9 mouse cellular contexts compared by ENCODE assay signal in the genomic region with DNA sequence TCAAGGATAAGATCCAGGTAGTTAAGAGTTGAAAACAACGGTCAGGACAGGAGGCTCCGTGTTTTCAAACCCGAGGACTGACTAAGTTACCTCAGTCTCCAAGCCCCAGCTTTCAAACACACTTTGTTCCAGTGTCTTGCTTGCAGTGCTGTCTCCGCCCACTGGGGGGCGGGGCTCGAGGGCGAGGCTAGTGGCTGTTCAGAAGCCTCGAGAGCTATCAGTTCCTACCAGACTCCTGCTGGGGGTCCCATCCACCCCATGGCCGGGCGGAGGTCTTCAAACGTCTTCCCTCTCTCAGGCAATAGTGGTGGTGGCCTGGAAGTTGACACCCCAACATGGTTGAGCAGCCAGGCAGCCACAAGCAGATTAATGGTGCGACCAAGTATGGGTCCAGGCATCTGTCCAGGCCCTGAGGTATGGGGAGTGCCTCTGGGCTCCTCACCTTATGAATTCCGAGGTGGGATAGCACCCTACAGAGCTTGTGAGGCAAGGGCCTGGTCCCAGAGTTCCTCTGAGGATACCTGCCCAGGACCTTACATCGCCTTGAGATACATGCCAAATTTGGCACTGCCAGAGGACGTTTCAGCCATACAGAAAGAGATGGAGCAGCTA. TPM values are rescaled to one million over a fixed set of nuclear protein-coding genes. Genes with fewer than 3 reads are reported as not detected.
DNase-seq lines count a peak whose midpoint lies in the region; ATAC-seq and TF ChIP-seq lines count a peak whose summit lies in the region.
"Had no signal": no experiment of that assay in that cellular context is flagged by ENCODE, and none has a peak within 500 bp of the region (broad histone marks: within the 10 kb centered on the region; RNA-seq: fewer than 3 reads in every experiment).

Gene Pou5f2 (plus strand): TSS at position 220 of the 612 bp plus-strand sequence.

- no peak within 1 kb of the TSS for H3K9ac ChIP-seq in lung, embryonic 14.5 days
- no peak within 1 kb of the TSS for H3K9ac ChIP-seq in embryonic facial prominence, embryonic 13.5 days

- H3K4me2 ChIP-seq in lung, embryonic 14.5 days: no peak within 1 kb of the TSS
- H3K4me2 ChIP-seq in embryonic facial prominence, embryonic 13.5 days: no peak within 1 kb of the TSS

- H3K36me3 ChIP-seq in lung, embryonic 14.5 days (ENCODE audit: insufficient read depth): no peaks in the 10 kb centered on the region
- peaks cover 8% of the 10 kb centered on the region; the same call in 1 of the 2 replicates for H3K36me3 ChIP-seq in embryonic facial prominence, embryonic 13.5 days

- no peak for ATAC-seq in lung, embryonic 14.5 days (ENCODE audit: insufficient read depth)
- 0 out of 2 replicates have a peak, but pooled peaks have one; percentile 59 for ATAC-seq in embryonic facial prominence, embryonic 13.5 days (ENCODE audit: insufficient number of reproducible peaks, insufficient read depth, low FRiP score, low TSS enrichment, low read depth)

- WGBS in lung, embryonic 14.5 days: 52% methylated on average over 15 of the region's 15 CpGs
- WGBS in embryonic facial prominence, embryonic 13.5 days: 64% methylated on average over 15 of the region's 15 CpGs

- intact Hi-C loops in heart, postnatal 25 days (cut with DNase I): no loop called here

- H3K9me3 ChIP-seq in lung, embryonic 14.5 days (ENCODE audit: low read depth, low read length): no peaks in the 10 kb centered on the region
- no peaks in the 10 kb centered on the region for H3K9me3 ChIP-seq in embryonic facial prominence, embryonic 13.5 days

- DNase-seq in adrenal gland, postnatal 10 days: peak; percentile 28
- DNase-seq in adrenal gland, postnatal 36 days: no peak
- peak; percentile 24 for DNase-seq in lung, embryonic 14.5 days
- no peak for DNase-seq in lung, postnatal 25 days (ENCODE audit: low spot score)
- peak; percentile 4 for DNase-seq in naive thymus-derived CD4-positive, alpha-beta T cell, adult 2 months (ENCODE audit: low read depth)
- no peak for DNase-seq in yolk sac, embryonic 10.5 days (ENCODE audit: low spot score)
- no peak for DNase-seq in heart, postnatal 25 days (ENCODE audit: low spot score)

- no peaks in the 10 kb centered on the region for H3K27me3 ChIP-seq in lung, embryonic 14.5 days (ENCODE audit: insufficient read depth, low read length)
- H3K27me3 ChIP-seq in embryonic facial prominence, embryonic 13.5 days: no peaks in the 10 kb centered on the region

- no peaks in the 10 kb centered on the region for H3K4me1 ChIP-seq in lung, embryonic 14.5 days (ENCODE audit: insufficient read depth)
- H3K4me1 ChIP-seq in embryonic facial prominence, embryonic 13.5 days: no peaks in the 10 kb centered on the region

- H3K4me3 ChIP-seq in lung, embryonic 14.5 days (ENCODE audit: low read depth, low read length): no peak within 1 kb of the TSS
- H3K4me3 ChIP-seq in embryonic facial prominence, embryonic 13.5 days: no peak within 1 kb of the TSS
- H3K4me3 ChIP-seq: erythroblast, embryonic 14.5 days had no signal

- TF ChIP-seq CTCF in lung, embryonic 14.5 days (IDR thresholded peaks at IDR 0.05; ENCODE audit: low read depth): peak; percentile 33; the same call in 1 of the 2 replicates

- no peak within 1 kb of the TSS for H3K27ac ChIP-seq in lung, embryonic 14.5 days (ENCODE audit: low read depth)
- no peak within 1 kb of the TSS for H3K27ac ChIP-seq in embryonic facial prominence, embryonic 13.5 days

RNA-seq across cellular contexts. Expression of gene Pou5f2, which starts in this region (rescaled TPM):
- total RNA-seq in adrenal gland, postnatal 10 days (2021): 1 to 10 TPM in 1 of 2 experiments, under 1 TPM in 1; 0.75 to 2.0 TPM
- 1 to 10 TPM in 1 of 2 experiments, under 1 TPM in 1; 0.99 to 1.1 TPM for total RNA-seq in adrenal gland, postnatal 36 days (2021)
- 1.5 and 1.7 TPM in 2 replicates for polyA plus RNA-seq in lung, embryonic 14.5 days (2014; fragmentation: Nextera tagmentation; extraction: Ambion mirVana)
- 2.3 and 2.9 TPM in 2 replicates for polyA plus RNA-seq in embryonic facial prominence, embryonic 13.5 days (2015; fragmentation: Nextera tagmentation; extraction: Ambion mirVana)
- total RNA-seq in heart, postnatal 25 days (2021): under 1 TPM; 0.29 to 0.31 TPM
- polyA plus RNA-seq: erythroblast, embryonic 14.5 days had no signal

Comparison
In these comparisons a context has a peak if more than half of its experiments do, and no peak if none do; other contexts are left out.
1. DNase-seq: peak in adrenal gland, postnatal 10 days (single experiment), lung, embryonic 14.5 days (single experiment) and naive thymus-derived CD4-positive, alpha-beta T cell, adult 2 months (single experiment); none in adrenal gland, postnatal 36 days (0 of 2), lung, postnatal 25 days (single experiment), yolk sac, embryonic 10.5 days (single experiment) and heart, postnatal 25 days (single experiment).